Mouse (Mus musculus): ENCODE data around the gene Rxfp2.

The Rxfp2 gene

GRCm38 (mm10) chr5:150046438-150046837 is 28.0 kb downstream of the Rxfp2 start:
- DNase-seq = no peak

GRCm38 (mm10) chr5:150049946-150050345 is 31.5 kb downstream of the Rxfp2 start:
- DNase-seq = peak; percentile 9 to 39

- DNase-seq = peak; percentile 22 to 68
These were observed 33.4 kb downstream of the Rxfp2 start for GRCm38 (mm10) chr5:150051828-150052227.

GRCm38 (mm10) chr5:150053294-150053693 is 34.8 kb downstream of the Rxfp2 start:
- no peak for DNase-seq

- DNase-seq = no peak
These were observed 35.5 kb downstream of the Rxfp2 start for GRCm38 (mm10) chr5:150053956-150054355.

GRCm38 (mm10) chr5:150055322-150055721 is 36.8 kb downstream of the Rxfp2 start:
- no peak for DNase-seq

GRCm38 (mm10) chr5:150056056-150056455 is 37.6 kb downstream of the Rxfp2 start:
- DNase-seq = peak in 1 of 2 experiments; percentile 9

- no peak for DNase-seq
These were observed 40.4 kb downstream of the Rxfp2 start for GRCm38 (mm10) chr5:150058845-150059244.

GRCm38 (mm10) chr5:150059466-150059865 is 41.0 kb downstream of the Rxfp2 start:
- no peak for DNase-seq

GRCm38 (mm10) chr5:150061086-150061485 is 42.6 kb downstream of the Rxfp2 start:
- DNase-seq = no peak

GRCm38 (mm10) chr5:150064286-150064685 is 45.8 kb downstream of the Rxfp2 start:
- DNase-seq = no peak

- DNase-seq = peak; percentile 47 to 53
These were observed 51.6 kb downstream of the Rxfp2 start for GRCm38 (mm10) chr5:150070086-150070485.

- no peak for DNase-seq
These were observed 53.3 kb downstream of the Rxfp2 start for GRCm38 (mm10) chr5:150071738-150072137.

GRCm38 (mm10) chr5:150079866-150080797 is 61.7 kb downstream of the Rxfp2 start:
- DNase-seq = no peak

- no peak for DNase-seq
These were observed 64.2 kb downstream of the Rxfp2 start for GRCm38 (mm10) chr5:150082696-150083095.

- no peak for DNase-seq
These were observed 64.7 kb downstream of the Rxfp2 start for GRCm38 (mm10) chr5:150083190-150083589.

- DNase-seq = peak; percentile 81 to 83
These were observed 79.1 kb downstream of the Rxfp2 start for GRCm38 (mm10) chr5:150097620-150098019.

- no peak for DNase-seq
These were observed 80.3 kb downstream of the Rxfp2 start for GRCm38 (mm10) chr5:150098754-150099153.

GRCm38 (mm10) chr5:150101789-150102188 is 83.3 kb downstream of the Rxfp2 start:
- DNase-seq = no peak

GRCm38 (mm10) chr5:150106358-150106757 is 87.9 kb downstream of the Rxfp2 start:
- DNase-seq = no peak

GRCm38 (mm10) chr5:150111236-150111635 is 92.8 kb downstream of the Rxfp2 start:
- DNase-seq = no peak

GRCm38 (mm10) chr5:150114007-150114406 is 95.5 kb downstream of the Rxfp2 start:
- DNase-seq = peak; percentile 52 to 80

- no peak for DNase-seq
These were observed 96.3 kb downstream of the Rxfp2 start for GRCm38 (mm10) chr5:150114778-150115177.
